8 mouse cellular contexts compared by ENCODE assay signal in the genomic region with DNA sequence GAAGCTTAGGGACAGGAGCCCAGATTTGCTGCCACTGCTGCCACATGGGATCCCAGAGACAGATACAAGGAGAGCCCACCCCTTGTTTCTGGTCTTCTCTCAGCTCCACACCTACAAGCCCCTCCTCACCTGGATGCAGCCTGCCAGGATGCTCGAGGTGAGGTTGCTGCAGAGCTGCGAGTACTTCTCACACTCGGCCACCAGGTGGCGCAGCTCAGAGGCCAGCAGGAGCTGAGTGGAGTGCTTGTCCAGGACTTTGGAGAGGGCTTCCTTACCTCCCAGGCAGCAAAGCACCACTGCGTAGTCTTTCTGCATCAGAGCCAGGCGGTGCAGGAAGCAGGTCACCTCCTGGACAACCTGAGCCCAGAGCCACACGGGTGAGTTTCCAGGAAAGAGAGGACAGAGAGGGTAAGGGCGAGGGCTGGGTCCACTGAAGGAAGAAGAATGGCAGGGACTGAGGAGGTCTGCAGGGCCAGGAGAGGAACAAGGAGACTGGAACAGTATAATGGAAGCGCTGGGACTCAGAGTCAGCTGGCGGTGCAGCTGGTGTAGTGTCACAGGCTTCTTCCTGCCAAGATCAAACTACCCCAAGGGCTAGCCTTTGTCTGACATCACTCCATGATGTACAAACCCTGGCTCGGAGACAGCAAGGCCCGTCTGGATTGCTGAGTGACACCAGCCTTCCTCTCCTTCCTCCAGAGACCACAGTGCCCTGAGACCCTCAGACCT. TPM values are rescaled to one million over a fixed set of nuclear protein-coding genes. Genes with fewer than 3 reads are reported as not detected.
DNase-seq lines count a peak whose midpoint lies in the region; ATAC-seq and TF ChIP-seq lines count a peak whose summit lies in the region.

No protein-coding gene starts in this region.

- H3K4me3 ChIP-seq in CH12.LX (replicated peaks in 1 of 3; ENCODE audit: low read depth in 2 of 3, low read length in 2 of 3, poor library complexity in 1 of 3), result no peak overlapping the region
- no peak overlapping the region for H3K4me3 ChIP-seq in embryonic facial prominence, embryonic 14.5 days (ENCODE audit: low read depth, low read length)
- H3K4me3 ChIP-seq in lung, postnatal 0 days (ENCODE audit: low read depth, low read length), result no peak overlapping the region

- 32% methylated on average over 12 of the region's 12 CpGs for WGBS in embryonic facial prominence, embryonic 14.5 days
- 44% methylated on average over 12 of the region's 12 CpGs for WGBS in large intestine, adult 2 months
- 31% methylated on average over 12 of the region's 12 CpGs for WGBS in lung, postnatal 0 days

- H3K27ac ChIP-seq in CH12.LX (ENCODE audit: insufficient read depth, low read depth), result no peak overlapping the region
- H3K27ac ChIP-seq in embryonic facial prominence, embryonic 14.5 days (replicated peaks; ENCODE audit: low read depth, low read length), result no peak overlapping the region
- H3K27ac ChIP-seq in lung, postnatal 0 days (ENCODE audit: low read length), result no peak overlapping the region

- dilution Hi-C loops in CH12.LX (cut with MboI; ENCODE audit: extremely low pct_ligation_motif_present, extremely low pct_unique_long_range_greater_than_20kb, low sequenced_read_pairs), result no loop called here

- H3K79me2 ChIP-seq in CH12.LX (replicated peaks; ENCODE audit: control insufficient read depth, extremely low read depth, insufficient read depth, poor library complexity, severe bottlenecking), result no peaks in the 10 kb centered on the region

- TF ChIP-seq CTCF in CH12.LX (conservative IDR thresholded peaks at IDR 0.05 in 1 of 2, IDR thresholded peaks at IDR 0.05 in 1 of 2; ENCODE audit: low read depth in 2 of 2, low read length in 2 of 2), result peak; percentile 65 to 89; a peak in 3 of 4 replicates
- peak; percentile 99 for TF ChIP-seq CTCF in lung, postnatal 0 days (IDR thresholded peaks at IDR 0.05)

- no peak overlapping the region for H3K9ac ChIP-seq in CH12.LX (ENCODE audit: insufficient read depth, low read depth)
- H3K9ac ChIP-seq in embryonic facial prominence, embryonic 14.5 days (ENCODE audit: low read depth, low read length), result no peak overlapping the region
- H3K9ac ChIP-seq in lung, postnatal 0 days (replicated peaks; ENCODE audit: low read depth), result no peak overlapping the region

- H3K36me3 ChIP-seq in CH12.LX (replicated peaks in 1 of 2; ENCODE audit: control insufficient read depth in 1 of 2, insufficient read depth in 1 of 2, low read length in 1 of 2), result no peaks in the 10 kb centered on the region
- H3K36me3 ChIP-seq in embryonic facial prominence, embryonic 14.5 days (ENCODE audit: control insufficient read depth, insufficient read depth, low read length), result 0 out of 2 replicates have a peak, but pooled peaks cover 23% of the 10 kb centered on the region
- no peaks in the 10 kb centered on the region for H3K36me3 ChIP-seq in lung, postnatal 0 days (ENCODE audit: insufficient read depth, low read length)

- peak; percentile 61 for TF ChIP-seq RAD21 in CH12.LX (IDR thresholded peaks at IDR 0.05; ENCODE audit: low read depth, low read length)

- in situ Hi-C loops in CH12.LX (cut with MboI; ENCODE audit: low pct_ligation_motif_present, low pct_unique_long_range_greater_than_20kb, low sequenced_read_pairs), result no loop called here

- TF ChIP-seq POLR2A in CH12.LX (IDR thresholded peaks at IDR 0.05; ENCODE audit: low read depth, low read length), result no peak

- H3K4me1 ChIP-seq in CH12.LX (ENCODE audit: control insufficient read depth in 1 of 2, insufficient read depth in 2 of 2), result 0 out of 4 replicates have a peak, but pooled peaks cover 0 to 4% of the 10 kb centered on the region in 2 experiments
- no peaks in the 10 kb centered on the region for H3K4me1 ChIP-seq in embryonic facial prominence, embryonic 14.5 days (ENCODE audit: control insufficient read depth, insufficient read depth, low read length)
- no peaks in the 10 kb centered on the region for H3K4me1 ChIP-seq in lung, postnatal 0 days (ENCODE audit: insufficient read depth, low read depth, low read length)

- no peak overlapping the region for H3K4me2 ChIP-seq in CH12.LX (ENCODE audit: insufficient read depth, low read depth, poor library complexity, severe bottlenecking)
- no peak overlapping the region for H3K4me2 ChIP-seq in embryonic facial prominence, embryonic 14.5 days (ENCODE audit: low read depth, low read length)
- no peak overlapping the region for H3K4me2 ChIP-seq in lung, postnatal 0 days (replicated peaks; ENCODE audit: low read depth, low read length)

- peaks cover 2% of the 10 kb centered on the region for H3K27me3 ChIP-seq in CH12.LX (replicated peaks)
- H3K27me3 ChIP-seq in embryonic facial prominence, embryonic 14.5 days (replicated peaks; ENCODE audit: control insufficient read depth, insufficient read depth, low read length), result peaks cover 6% of the 10 kb centered on the region; the same call in 1 of the 2 replicates
- no peaks in the 10 kb centered on the region for H3K27me3 ChIP-seq in lung, postnatal 0 days (replicated peaks; ENCODE audit: insufficient read depth, low read length)

- intact Hi-C loops in heart, postnatal 25 days (cut with DNase I), result loop anchor here (1.0 to 5.0 kb wide), 3 partner anchors 64 to 187 kb away; a partner anchor contains a TSS

- TF ChIP-seq EP300 in CH12.LX (IDR thresholded peaks at IDR 0.05; ENCODE audit: low read length), result no peak
- no peak for TF ChIP-seq EP300 in lung, postnatal 0 days (IDR thresholded peaks at IDR 0.05)

- peak; percentile 64; the same call in 1 of the 2 replicates for ATAC-seq in embryonic facial prominence, embryonic 14.5 days (ENCODE audit: low read depth)
- peak; percentile 83 for ATAC-seq in lung, postnatal 0 days

- H3K9me3 ChIP-seq in CH12.LX (replicated peaks; ENCODE audit: low read length), result no peaks in the 10 kb centered on the region
- H3K9me3 ChIP-seq in embryonic facial prominence, embryonic 14.5 days (ENCODE audit: control insufficient read depth, low read length), result no peaks in the 10 kb centered on the region
- no peaks in the 10 kb centered on the region for H3K9me3 ChIP-seq in lung, postnatal 0 days (ENCODE audit: low read length)

- peak; percentile 57 for DNase-seq in CH12.LX (ENCODE audit: extremely low read depth)
- DNase-seq in adrenal gland, postnatal 36 days, result peak; percentile 79 to 86
- DNase-seq in embryonic facial prominence, embryonic 14.5 days (ENCODE audit: low spot score), result peak; percentile 78
- peak; percentile 44 for DNase-seq in heart, postnatal 25 days (ENCODE audit: low spot score)
- DNase-seq in large intestine, adult 2 months (ENCODE audit: low read depth, low spot score), result peak; percentile 31
- DNase-seq in lung, postnatal 0 days (ENCODE audit: low spot score), result peak; percentile 91
- peak; percentile 87 for DNase-seq in retina, embryonic 14.5 days (ENCODE audit: low spot score)
- peak; percentile 61 for DNase-seq in urinary bladder, adult 2 months (ENCODE audit: low spot score)

TF ChIP-seq in CH12.LX, 34 proteins besides CTCF, POLR2A, EP300 and RAD21 (continues in another document):
- no peak for TF ChIP-seq ZNF384 (IDR thresholded peaks at IDR 0.05; ENCODE audit: low read depth, low read length)
- TF ChIP-seq ETS1 (conservative IDR thresholded peaks at IDR 0.05; ENCODE audit: low read depth, low read length), result no peak
- TF ChIP-seq SMC3 (IDR thresholded peaks at IDR 0.05; ENCODE audit: low read depth, low read length), result peak; percentile 94
- TF ChIP-seq ZC3H11A (IDR thresholded peaks at IDR 0.05; ENCODE audit: low read depth, low read length), result 0 out of 2 replicates have a peak, but pooled peaks have one; percentile 10

RNA-seq across cellular contexts. Expression of a gene that starts 20.4 kb away (rescaled TPM):
- total RNA-seq in CH12.LX (2012; rRNA removed) (0.08 TPM in 2 replicates), CH12.LX (2014; rRNA removed) (0.05 TPM in 1 of 2 replicates, not detected in the other)
- 0.27 and 0.65 TPM in 2 replicates for polyA plus RNA-seq in CH12.LX (2012; ENCODE audit: insufficient read length, low read depth)
- 10 to 100 TPM; 21.5 to 25.5 TPM for total RNA-seq in adrenal gland, postnatal 36 days (2021)
- 5.5 and 6.0 TPM in 2 replicates for polyA plus RNA-seq in embryonic facial prominence, embryonic 14.5 days (2014; fragmentation: Nextera tagmentation; extraction: Ambion mirVana)
- 10 to 100 TPM; 19.4 to 19.5 TPM for total RNA-seq in heart, postnatal 25 days (2021)
- polyA plus RNA-seq in large intestine, adult 2 months (2012; rRNA removed), result 4.1 and 6.1 TPM in 2 replicates
- polyA plus RNA-seq in lung, postnatal 0 days (2015; fragmentation: Nextera tagmentation; extraction: Ambion mirVana), result 3.5 and 3.8 TPM in 2 replicates
- polyA plus RNA-seq in urinary bladder, adult 2 months (2012; rRNA removed), result 22.9 and 29.3 TPM in 2 replicates

RNA-seq across cellular contexts. Expression of a gene that starts 29.2 kb away (rescaled TPM):
- 18.5 and 19.9 TPM in 2 replicates for total RNA-seq in CH12.LX (2012; rRNA removed)
- total RNA-seq in CH12.LX (2014; rRNA removed), result 27.3 and 30.2 TPM in 2 replicates
- 27.2 and 28.4 TPM in 2 replicates for polyA plus RNA-seq in CH12.LX (2012; ENCODE audit: insufficient read length, low read depth)
- total RNA-seq in adrenal gland, postnatal 36 days (2021), result 1 to 10 TPM; 4.2 to 6.9 TPM
- 34.5 and 36.9 TPM in 2 replicates for polyA plus RNA-seq in embryonic facial prominence, embryonic 14.5 days (2014; fragmentation: Nextera tagmentation; extraction: Ambion mirVana)
- total RNA-seq in heart, postnatal 25 days (2021), result 1 to 10 TPM; 1.1 to 2.4 TPM
- polyA plus RNA-seq in large intestine, adult 2 months (2012; rRNA removed), result 7.1 and 8.1 TPM in 2 replicates
- polyA plus RNA-seq in lung, postnatal 0 days (2015; fragmentation: Nextera tagmentation; extraction: Ambion mirVana), result 2.8 and 4.2 TPM in 2 replicates
- polyA plus RNA-seq in urinary bladder, adult 2 months (2012; rRNA removed), result 6.1 and 7.0 TPM in 2 replicates

RNA-seq across cellular contexts. Expression of a gene that starts 30.2 kb away (rescaled TPM):
- total RNA-seq in CH12.LX (2012; rRNA removed), result 38.2 and 48.1 TPM in 2 replicates
- total RNA-seq in CH12.LX (2014; rRNA removed), result 40.8 and 54.5 TPM in 2 replicates
- 60.1 and 81.6 TPM in 2 replicates for polyA plus RNA-seq in CH12.LX (2012; ENCODE audit: insufficient read length, low read depth)
- 10 to 100 TPM; 43.1 to 46.5 TPM for total RNA-seq in adrenal gland, postnatal 36 days (2021)
- 10.5 and 14.0 TPM in 2 replicates for polyA plus RNA-seq in embryonic facial prominence, embryonic 14.5 days (2014; fragmentation: Nextera tagmentation; extraction: Ambion mirVana)
- total RNA-seq in heart, postnatal 25 days (2021), result 10 to 100 TPM; 98.7 to 99.3 TPM
- 120 and 129 TPM in 2 replicates for polyA plus RNA-seq in large intestine, adult 2 months (2012; rRNA removed)
- polyA plus RNA-seq in lung, postnatal 0 days (2015; fragmentation: Nextera tagmentation; extraction: Ambion mirVana), result 5.1 and 5.6 TPM in 2 replicates
- 122 and 145 TPM in 2 replicates for polyA plus RNA-seq in urinary bladder, adult 2 months (2012; rRNA removed)

RNA-seq across cellular contexts. Expression of a gene that starts 38.3 kb away (rescaled TPM):
- 0.04 and 0.08 TPM in 2 replicates for total RNA-seq in CH12.LX (2012; rRNA removed)
- total RNA-seq in CH12.LX (2014; rRNA removed), result not detected in 2 replicates
- not detected in 2 replicates for polyA plus RNA-seq in CH12.LX (2012; ENCODE audit: insufficient read length, low read depth)
- 1 to 10 TPM in 1 of 2 experiments, under 1 TPM in 1; 0.63 to 1.1 TPM for total RNA-seq in adrenal gland, postnatal 36 days (2021)
- 0.46 and 0.61 TPM in 2 replicates for polyA plus RNA-seq in embryonic facial prominence, embryonic 14.5 days (2014; fragmentation: Nextera tagmentation; extraction: Ambion mirVana)
- under 1 TPM; 0.20 to 0.34 TPM for total RNA-seq in heart, postnatal 25 days (2021)
- 0.11 and 0.15 TPM in 2 replicates for polyA plus RNA-seq in large intestine, adult 2 months (2012; rRNA removed)
- polyA plus RNA-seq in lung, postnatal 0 days (2015; fragmentation: Nextera tagmentation; extraction: Ambion mirVana), result 0.04 TPM in 1 of 2 replicates, not detected in the other
- 0.06 and 0.07 TPM in 2 replicates for polyA plus RNA-seq in urinary bladder, adult 2 months (2012; rRNA removed)

Comparison
In these comparisons a context has a peak if more than half of its experiments do, and no peak if none do; other contexts are left out.
1. DNase-seq: peak in every context shown above with its lines; median percentile 91 in lung, postnatal 0 days; 87 in retina, embryonic 14.5 days; 82 in adrenal gland, postnatal 36 days; 78 in embryonic facial prominence, embryonic 14.5 days; 61 in urinary bladder, adult 2 months; 57 in CH12.LX; 44 in heart, postnatal 25 days; 31 in large intestine, adult 2 months.